ENCODE assay signal across 8 mouse cellular contexts in genomic region chr9:66975239-66975645, GRCm38 (mm10). TPM values are rescaled to one million over a fixed set of nuclear protein-coding genes. Genes with fewer than 3 reads are reported as not detected.
DNase-seq lines count a peak whose midpoint lies in the region; ATAC-seq and TF ChIP-seq lines count a peak whose summit lies in the region.

Lactb (minus strand) TSS chr9:66975484.

- peak; percentile 85 for DNase-seq in c-Kit-positive CD71-positive TER-119-positive erythroid progenitor cells, embryonic 14.5 days (ENCODE audit: low spot score)
- DNase-seq in heart, postnatal 10 days = peak; percentile 97
- DNase-seq in layer of hippocampus, adult 11-12 months (ENCODE audit: low spot score) = peak; percentile 95
- DNase-seq in lung, adult 18-20 months = peak; percentile 95 to 96
- peak; percentile 93 for DNase-seq in testis, postnatal 14 days (ENCODE audit: low spot score)

- H3K4me1 ChIP-seq in E14TG2a.4 (replicated peaks; ENCODE audit: low read depth, low read length) = peaks cover 24% of the 10 kb centered on the region
- peaks cover 9% of the 10 kb centered on the region; the same call in 1 of the 2 replicates for H3K4me1 ChIP-seq in forebrain, embryonic 13.5 days
- peaks cover 14% of the 10 kb centered on the region for H3K4me1 ChIP-seq in neural tube, embryonic 15.5 days

- no peaks in the 10 kb centered on the region; the same call in 1 of the 2 replicates for H3K27me3 ChIP-seq in E14TG2a.4 (ENCODE audit: insufficient read depth, low read length)
- H3K27me3 ChIP-seq in forebrain, embryonic 13.5 days = no peaks in the 10 kb centered on the region
- no peaks in the 10 kb centered on the region for H3K27me3 ChIP-seq in neural tube, embryonic 15.5 days (replicated peaks)

- H3K4me3 ChIP-seq in E14TG2a.4 (replicated peaks; ENCODE audit: low read length) = peak within 1 kb of the TSS; percentile 100
- peak within 1 kb of the TSS; percentile 90 for H3K4me3 ChIP-seq in forebrain, embryonic 13.5 days
- H3K4me3 ChIP-seq in neural tube, embryonic 15.5 days (replicated peaks) = peak within 1 kb of the TSS; percentile 95

- peak within 1 kb of the TSS; percentile 87 for H3K27ac ChIP-seq in forebrain, embryonic 13.5 days
- H3K27ac ChIP-seq in neural tube, embryonic 15.5 days (replicated peaks) = peak within 1 kb of the TSS; percentile 92

- no peaks in the 10 kb centered on the region for H3K9me3 ChIP-seq in E14TG2a.4 (ENCODE audit: low read length)
- H3K9me3 ChIP-seq in forebrain, embryonic 13.5 days (replicated peaks) = no peaks in the 10 kb centered on the region
- H3K9me3 ChIP-seq in neural tube, embryonic 15.5 days (replicated peaks) = no peaks in the 10 kb centered on the region

- peak within 1 kb of the TSS; percentile 71 for H3K4me2 ChIP-seq in forebrain, embryonic 13.5 days
- peak within 1 kb of the TSS; percentile 67 for H3K4me2 ChIP-seq in neural tube, embryonic 15.5 days

- no peaks in the 10 kb centered on the region for H3K36me3 ChIP-seq in E14TG2a.4 (ENCODE audit: insufficient read depth, low read length)
- peaks cover 4% of the 10 kb centered on the region for H3K36me3 ChIP-seq in forebrain, embryonic 13.5 days (ENCODE audit: poor library complexity, severe bottlenecking)
- H3K36me3 ChIP-seq in neural tube, embryonic 15.5 days = peaks cover 11% of the 10 kb centered on the region

- no peak for TF ChIP-seq CTCF in E14TG2a.4 (conservative IDR thresholded peaks at IDR 0.05; ENCODE audit: low read length)

- intact Hi-C loops in heart, postnatal 10 days (cut with DNase I) = loop anchor here (2.0 kb wide), 1 partner anchor 28 kb away; the partner anchor contains the start of gene Rps27l

- peak; percentile 98 for ATAC-seq in forebrain, embryonic 13.5 days
- ATAC-seq in neural tube, embryonic 15.5 days (ENCODE audit: low FRiP score) = peak; percentile 98

- peak within 1 kb of the TSS; percentile 82 for H3K9ac ChIP-seq in forebrain, embryonic 13.5 days
- H3K9ac ChIP-seq in neural tube, embryonic 15.5 days (replicated peaks) = peak within 1 kb of the TSS; percentile 91

- 1% methylated on average over 17 of the region's 32 CpGs for WGBS in forebrain, embryonic 13.5 days
- 1% methylated on average over 32 of the region's 32 CpGs for WGBS in neural tube, embryonic 15.5 days

RNA-seq across cellular contexts. Expression of gene Lactb, which starts in this region (rescaled TPM):
- 8.1 and 8.5 TPM in 2 replicates for polyA plus RNA-seq in forebrain, embryonic 13.5 days (2015; fragmentation: Nextera tagmentation; extraction: Ambion mirVana)
- total RNA-seq in heart, postnatal 10 days (2021) = 10 to 100 TPM; 22.2 to 23.7 TPM
- 12.4 and 12.7 TPM in 2 replicates for polyA plus RNA-seq in neural tube, embryonic 15.5 days (2015; fragmentation: Nextera tagmentation; extraction: Ambion mirVana)

Comparison
In these comparisons a context has a peak if more than half of its experiments do, and no peak if none do; other contexts are left out.
1. Peak in every context shown above with its lines: DNase-seq, ATAC-seq, H3K4me3 ChIP-seq and H3K27ac ChIP-seq.